Mouse (Mus musculus) brain, adult 2 months (tissue): ENCODE data around the gene Fam111a.
"Not testable (repeated sequence)": the region's sequence is repeated elsewhere in the genome, so short reads cannot be mapped to it uniquely, and the experiment has no call there.

Experiments
- DNase-seq: peaks from one replicate; pipeline ENCODE4 v3.0.0; 2011; ENCODE audit warnings: low read depth, low spot score

Fam111a gene

DNA sequence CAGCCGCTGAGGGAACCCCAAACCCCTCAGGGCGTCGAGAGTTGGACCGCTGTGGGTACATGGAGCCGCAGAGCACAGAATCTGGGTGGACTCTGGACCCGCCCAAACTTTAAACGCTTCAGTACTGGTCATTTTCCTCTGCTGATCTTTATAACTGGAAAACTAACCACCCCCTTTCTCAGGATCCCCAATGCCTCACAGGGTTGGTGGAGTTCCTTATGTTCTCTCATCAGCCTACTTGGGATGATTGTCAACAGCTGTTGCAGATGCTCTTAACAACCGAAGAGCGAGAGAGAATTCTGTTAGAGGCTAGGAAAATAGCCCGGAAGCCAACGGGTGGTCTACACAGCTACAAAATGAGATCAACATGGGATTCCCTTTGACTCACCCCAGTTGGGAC is at the start of gene Fam111a:
TSS of gene Fam111a (plus strand) at position 301 of the 400 bp plus-strand sequence.
- DNase-seq = not testable (repeated sequence)

DNA sequence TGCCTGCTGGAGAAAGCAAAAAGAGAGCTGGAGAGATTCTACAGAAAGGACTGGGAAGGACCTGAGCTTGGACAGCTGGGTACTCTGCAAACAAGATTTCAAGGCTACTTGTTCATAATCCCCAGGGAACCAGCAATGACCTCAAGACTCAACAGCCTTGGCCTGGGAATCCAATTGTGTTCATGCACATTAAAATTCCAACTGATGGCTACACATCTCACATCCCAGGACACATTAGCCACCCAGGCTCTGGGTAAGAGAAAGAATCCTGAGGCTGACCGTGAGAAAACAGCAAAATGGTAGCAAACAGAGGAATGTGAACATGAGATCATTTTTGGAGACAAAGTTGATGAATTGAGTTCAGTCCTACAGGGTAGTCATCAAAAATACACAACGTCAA is 49.3 kb upstream of the Fam111a start:
- DNase-seq = no peak

DNA sequence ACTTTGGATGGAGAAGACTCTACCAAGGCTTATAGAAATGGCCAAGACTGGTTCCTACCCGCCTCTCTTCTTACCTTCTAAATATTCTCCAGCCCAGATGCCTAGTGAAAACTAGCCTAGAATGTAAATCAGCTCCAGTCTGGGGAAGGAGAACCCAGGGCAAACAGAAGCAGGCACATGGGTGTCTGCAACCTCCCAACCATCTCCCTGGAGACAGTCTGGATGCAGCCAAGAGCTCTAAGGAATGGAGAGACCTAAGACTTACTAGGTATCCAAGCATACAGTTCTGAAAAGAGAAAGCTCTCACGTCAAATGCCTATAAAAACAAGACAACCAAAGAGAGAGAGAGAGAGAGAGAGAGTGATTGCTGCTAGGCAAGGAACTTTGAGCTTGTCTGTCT is 47.6 kb upstream of the Fam111a start:
- peak; percentile 53 for DNase-seq

DNA sequence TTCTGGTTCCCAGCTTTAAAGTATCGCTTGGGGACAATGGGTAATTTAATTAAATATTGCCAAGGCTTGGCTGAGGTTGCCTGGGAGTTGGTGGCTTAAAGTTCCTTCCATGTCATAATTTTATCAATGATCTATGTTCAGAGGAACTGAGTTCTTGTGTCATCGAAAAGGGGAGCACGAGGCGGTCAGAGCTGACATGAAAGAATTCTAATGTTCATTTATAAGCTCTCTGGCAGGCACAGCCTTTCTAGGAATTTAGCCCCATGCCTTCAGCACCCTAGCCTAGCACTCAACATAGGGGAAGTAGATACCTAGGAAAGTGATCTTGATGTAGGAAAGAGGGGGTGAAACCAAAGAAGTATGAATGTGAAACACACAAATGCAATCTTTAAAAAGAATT is 47.2 kb upstream of the Fam111a start:
- DNase-seq = no peak

DNA sequence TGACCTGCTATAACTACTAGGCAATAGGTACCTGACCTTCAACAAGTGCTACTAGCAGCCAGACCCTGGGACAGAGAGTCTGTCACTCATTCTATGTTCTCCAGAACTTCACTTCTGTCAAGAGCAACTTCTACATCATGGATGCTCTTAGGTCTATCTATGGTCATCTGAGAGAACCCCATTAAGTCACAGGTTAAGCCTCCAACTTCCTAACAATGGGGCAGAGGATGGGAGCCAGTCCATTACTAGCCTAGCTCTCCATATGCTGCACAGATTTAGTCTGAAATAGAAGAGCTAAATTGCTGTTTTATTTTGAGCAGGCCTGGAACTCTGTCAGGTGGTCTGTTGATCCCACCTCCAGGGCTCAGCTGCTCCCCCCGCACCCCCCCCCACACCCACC is 46.6 kb upstream of the Fam111a start:
- DNase-seq = no peak

DNA sequence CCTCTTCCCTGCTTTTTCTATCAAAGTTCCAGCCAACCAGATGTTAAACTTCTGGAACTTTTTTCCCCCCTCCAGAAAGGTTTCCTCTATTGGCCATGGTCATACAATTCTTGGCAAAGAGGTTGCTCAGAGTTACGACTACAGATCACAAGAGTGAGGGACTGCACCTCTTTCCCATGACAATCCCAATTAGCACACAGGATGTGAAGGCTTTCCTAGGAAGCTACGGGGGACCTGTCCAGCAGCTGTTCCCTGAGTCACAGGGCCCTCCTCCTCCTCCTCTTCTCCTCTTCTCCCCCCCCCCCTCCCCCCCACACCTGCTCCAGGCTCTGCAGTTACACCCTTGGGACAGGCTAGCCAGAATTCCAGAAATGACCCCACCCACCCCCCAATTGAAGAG is 46.1 kb upstream of the Fam111a start:
- no peak for DNase-seq

DNA sequence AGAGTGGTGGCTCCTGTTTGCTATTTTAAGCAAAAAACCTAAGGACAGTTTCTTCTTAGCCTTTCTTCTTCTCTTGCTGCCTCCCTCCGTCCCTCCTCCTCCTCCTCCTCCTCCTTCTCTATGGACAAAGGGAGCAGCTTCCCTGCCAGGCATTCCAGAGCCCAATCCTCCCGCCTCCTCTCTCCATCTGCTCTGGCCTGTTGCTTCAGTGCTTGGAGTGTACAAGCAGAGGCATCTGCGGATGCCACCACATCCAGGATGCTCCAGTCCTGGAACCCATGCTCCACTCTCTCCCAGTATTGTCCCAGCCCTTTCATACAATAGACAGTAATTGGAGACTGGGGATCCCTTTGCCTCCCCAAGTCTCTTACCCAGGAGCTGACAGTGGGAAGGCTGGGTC is 45.4 kb upstream of the Fam111a start:
- DNase-seq = peak; percentile 93

DNA sequence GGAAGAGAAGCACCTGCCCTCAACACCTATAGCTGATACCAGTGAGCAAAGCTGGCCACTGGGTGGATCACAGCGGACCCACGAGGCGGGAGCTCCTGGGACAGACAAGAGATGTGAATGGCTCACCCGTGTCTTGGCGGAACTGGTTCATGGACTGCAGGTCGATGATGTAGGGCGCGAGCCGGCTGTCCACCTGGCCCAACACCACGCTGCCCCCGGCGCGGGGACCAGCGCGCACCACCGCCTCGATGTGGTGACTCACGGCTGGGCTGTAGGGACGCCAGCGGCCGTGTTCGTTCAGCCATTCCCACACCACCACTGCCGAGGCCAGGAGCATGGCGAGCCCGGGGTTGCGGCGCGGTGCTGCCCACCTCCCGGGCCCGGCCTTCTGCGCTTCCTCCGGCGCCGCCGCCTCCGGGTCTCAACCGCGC is 44.6 kb upstream of the Fam111a start:
- DNase-seq = peak; percentile 64

DNA sequence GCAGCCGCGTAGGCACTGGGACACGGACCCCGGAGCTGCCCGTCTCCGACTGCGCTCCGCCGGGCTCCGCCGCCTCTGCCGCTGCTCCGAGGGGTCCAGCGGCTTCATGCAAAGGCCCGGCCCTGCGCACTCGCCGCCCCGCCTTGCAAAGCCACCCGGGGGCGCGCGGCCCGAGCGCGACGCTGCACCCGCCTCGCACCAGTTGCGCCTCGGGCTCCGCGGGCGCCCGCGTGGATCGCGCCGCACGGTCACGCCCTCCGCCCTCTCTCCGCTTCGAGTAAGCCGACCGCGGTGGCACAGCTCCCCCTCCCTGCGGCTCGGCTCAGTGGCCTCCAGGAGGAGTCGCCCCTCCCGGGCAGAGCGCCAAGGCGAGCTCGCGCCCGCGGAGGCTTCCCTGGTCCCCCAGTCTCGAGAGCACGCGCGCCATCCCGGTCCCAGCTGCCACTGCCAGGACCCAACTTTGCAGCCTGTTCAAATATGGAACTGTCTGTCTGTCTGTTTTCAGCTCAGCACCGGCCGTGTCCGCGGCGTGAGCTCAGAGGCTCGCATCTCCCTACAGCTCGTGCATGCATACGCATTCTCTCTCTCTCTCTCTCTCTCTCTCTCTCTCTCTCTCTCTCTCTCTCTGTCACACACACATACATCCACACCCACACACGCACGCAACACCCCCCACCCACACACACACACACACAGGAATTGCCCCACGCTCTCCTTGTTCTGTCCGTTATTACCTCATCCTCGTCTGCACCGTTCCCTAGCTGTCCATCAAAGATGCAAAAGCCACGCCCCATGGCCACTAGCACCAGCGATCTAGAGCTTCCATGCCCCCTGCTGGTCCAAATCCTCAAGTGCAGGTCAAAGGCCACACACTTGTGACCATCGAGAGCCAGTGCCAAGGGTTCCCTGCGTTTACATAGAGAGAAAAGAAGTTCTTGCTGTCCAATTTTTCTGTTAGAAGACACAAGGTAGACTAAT is 43.9 kb upstream of the Fam111a start, which contains the start of gene Dtx4:
TSS of gene Dtx4 (minus strand) at position 85 of the 978 bp plus-strand sequence.
- DNase-seq = peak; percentile 97

DNA sequence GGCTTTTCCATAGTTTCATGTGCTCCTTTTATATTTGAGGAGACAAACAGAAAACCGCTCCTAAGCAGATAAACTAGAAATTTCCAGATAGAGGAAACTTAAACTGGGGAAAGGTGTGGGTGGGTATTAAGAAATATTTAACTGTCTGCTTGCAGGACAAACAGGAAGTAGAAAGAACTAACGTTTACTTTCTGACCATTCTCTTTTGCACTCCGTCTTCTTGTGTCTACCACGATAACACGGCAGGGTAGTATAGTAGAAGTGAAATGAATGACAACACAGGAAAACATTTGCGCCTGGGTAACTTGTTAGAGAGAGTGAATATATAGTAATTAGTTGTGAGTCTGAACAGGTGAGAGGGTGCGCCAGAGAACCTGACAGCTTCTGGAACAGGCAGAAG is 42.8 kb upstream of the Fam111a start:
- DNase-seq = no peak

DNA sequence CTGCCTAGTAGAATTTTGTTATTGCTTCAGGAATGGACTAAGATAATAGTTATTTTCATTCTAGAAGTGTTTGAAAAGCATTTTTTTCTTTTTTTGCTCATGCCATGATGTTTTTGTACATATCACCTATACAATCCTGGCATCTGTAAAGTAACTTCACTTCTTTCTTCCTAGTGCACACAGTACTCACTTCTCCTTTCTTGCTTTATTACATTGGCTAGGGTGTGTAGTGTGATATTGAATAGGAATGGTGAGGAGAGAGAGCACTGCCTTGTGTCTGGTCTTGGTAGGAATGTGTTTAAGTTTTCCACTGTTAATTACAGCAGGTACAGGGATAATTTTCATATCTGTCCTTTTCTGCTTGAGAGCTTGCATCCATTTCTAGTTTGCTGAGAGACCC is 30.9 kb upstream of the Fam111a start:
- DNase-seq = no peak

DNA sequence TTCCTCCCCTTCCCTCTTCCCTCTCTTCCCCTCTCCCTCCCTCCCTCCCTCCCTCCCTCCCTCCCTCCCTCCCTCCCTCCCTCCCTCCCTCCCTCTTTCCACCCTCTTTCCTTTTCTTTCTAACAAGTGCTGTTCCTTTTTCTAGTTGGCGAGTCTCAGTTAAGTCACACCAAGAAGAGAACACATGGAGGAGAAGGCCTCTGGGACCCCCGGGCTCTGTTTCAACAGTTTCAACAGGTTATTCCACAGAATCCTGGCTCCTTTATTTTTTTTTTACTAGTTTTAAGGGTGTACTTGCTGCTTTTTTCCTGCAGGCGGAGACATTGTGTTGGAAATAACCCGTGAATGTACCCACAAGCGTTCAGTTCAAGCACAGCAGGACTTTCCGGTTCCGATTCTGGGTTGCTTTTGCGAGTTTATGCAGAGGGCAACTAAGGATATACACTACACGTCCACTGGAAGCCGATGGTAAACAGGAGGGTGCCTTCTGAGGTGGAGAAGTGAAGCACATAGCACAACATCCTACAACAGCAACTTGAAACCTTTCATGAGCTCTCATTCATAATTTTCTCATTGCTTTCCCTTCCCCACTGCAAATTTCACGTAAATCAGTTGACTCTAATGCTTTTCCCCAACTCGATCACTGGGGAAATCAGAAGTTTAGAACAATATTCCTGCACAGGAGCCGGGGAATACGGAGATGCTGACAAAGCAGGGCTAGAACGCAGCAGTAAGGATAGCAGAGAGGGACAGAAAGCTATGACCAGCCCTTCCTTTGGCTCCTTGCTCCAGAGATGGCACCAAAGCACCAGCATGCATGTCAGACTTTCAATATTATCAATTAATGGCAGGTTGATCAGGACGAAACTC is 27.6 kb upstream of the Fam111a start:
- peak; percentile 85 for DNase-seq

DNA sequence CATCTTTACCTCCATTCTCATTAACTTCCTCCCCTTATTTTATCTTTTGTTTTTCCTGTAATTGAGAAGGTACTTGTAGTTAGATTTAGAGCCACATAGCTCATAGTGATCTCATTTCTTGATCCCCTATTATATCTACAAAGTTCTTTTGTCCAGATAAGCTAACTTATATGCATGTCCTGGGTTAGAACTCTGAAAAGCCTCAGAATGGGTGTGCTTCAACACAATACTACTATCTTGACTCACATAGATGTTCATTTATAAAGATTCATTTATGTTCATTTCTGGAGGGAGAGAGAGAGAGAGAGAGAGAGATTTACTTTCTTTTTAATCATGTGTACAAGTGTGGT is 27.0 kb upstream of the Fam111a start:
- DNase-seq = no peak

DNA sequence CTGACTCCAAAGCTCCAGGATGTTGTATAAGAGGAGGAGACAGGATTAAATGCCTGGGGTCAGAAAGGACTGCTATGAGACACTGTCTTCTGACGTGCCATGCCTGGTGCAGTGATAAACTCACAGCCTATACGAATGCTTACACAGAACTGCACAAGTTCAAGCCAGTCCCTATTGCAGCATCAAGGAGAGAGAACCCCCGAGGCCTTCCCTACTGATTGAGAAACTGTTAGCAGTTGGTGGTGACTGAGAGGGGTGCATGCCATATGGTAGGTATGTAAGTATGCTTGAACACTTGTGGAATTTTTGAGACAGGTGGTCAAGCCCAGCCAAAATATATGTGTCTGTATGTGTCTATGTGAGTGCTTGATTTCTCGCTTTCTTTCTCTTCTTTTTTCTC is 22.2 kb upstream of the Fam111a start:
- no peak for DNase-seq

DNA sequence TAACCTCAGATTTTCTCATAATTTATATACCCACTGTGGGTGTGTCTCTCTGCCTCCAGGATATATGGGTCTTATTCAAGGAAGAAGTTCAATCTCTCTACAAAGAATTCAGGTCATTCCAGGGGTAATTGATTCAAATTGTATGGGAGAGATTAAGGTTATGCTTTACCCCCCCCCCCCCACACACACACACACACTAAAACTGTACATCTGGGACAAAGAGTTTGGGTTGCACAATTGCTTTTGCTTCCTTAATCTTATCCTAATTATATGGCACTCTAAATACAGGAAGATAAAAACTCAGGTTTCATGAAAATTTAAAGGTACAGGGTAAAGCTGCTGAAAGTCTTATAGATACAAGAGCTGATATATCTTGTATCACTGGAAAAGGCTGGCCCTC is 8.4 kb upstream of the Fam111a start:
- DNase-seq = no peak

DNA sequence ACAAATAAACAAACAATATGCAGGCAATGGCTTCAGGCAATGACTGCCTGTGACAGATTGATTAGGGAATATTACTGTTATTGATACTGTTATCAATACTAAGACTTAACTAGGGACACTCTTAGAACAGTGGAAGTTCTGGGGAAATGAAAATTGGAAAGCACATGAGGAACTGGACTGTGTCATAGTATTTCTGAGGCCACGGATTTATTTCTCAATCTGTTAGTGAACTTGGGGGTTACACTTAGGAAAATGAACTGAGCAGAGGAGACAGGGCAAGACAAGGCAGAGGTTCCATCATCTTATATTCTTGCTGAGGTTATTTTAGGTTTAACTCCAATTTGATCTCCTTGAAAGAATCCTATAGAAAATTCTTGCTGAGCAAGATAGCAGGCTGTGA is 5.6 kb upstream of the Fam111a start:
- no peak for DNase-seq

DNA sequence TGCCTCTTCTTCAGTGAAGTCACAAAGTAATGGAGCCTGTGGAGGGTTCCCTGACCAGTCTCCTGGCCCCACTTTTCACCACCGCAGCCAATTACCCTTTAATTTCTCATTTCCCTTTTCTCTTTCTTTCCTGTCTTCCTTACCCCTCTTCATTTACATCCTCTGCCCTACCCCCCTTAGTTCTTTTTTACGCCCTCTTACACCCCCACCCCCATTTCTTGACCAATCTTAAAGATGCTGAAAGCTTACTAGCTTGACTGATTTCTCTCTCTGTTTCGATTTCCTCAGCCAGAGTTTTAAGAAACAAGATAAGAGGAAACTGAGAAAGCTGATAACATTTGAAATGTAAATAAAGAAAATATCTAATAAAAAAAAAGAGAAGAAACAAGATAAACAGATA is 4.8 kb upstream of the Fam111a start:
- DNase-seq = no peak

DNA sequence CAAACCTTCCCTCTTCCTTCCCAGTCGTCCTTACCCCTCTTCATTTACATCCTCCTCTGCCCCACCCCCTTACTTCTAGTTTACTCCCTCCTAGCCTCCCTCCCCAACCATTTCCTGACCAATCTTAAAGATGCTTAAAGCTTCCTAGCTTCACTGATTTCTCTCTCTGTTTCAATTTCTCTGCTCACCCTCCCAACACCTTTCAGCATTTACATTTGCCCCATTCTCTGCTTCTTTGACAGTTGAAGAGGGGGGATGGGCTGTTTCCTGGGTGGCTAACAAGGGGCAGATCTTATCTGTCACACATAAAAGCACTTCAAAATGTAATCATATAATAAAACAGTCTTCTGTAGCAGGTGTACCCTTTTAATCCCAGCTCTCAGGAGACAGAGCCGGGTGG is 3.9 kb upstream of the Fam111a start:
- DNase-seq = no peak

DNA sequence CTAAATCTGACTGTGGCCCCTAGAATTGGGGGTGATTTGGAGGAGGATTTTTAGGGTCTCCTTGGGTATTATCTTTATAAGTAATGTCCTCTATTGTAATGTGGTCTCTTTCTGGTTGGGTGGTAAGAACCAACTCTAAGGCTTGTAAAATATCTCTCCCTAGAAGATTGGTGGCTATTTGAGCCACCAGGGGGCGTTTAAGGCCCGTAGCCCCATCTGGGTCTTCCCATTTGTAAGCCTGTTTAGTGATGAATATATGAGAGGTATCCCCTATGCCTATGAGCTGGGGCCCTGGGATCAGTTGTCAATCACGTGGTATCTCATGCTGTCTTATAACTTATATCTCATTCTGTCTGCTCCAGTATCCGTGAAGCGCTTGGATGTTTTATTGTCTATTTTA is 3.6 kb downstream of the Fam111a start:
- DNase-seq = peak; percentile 5

DNA sequence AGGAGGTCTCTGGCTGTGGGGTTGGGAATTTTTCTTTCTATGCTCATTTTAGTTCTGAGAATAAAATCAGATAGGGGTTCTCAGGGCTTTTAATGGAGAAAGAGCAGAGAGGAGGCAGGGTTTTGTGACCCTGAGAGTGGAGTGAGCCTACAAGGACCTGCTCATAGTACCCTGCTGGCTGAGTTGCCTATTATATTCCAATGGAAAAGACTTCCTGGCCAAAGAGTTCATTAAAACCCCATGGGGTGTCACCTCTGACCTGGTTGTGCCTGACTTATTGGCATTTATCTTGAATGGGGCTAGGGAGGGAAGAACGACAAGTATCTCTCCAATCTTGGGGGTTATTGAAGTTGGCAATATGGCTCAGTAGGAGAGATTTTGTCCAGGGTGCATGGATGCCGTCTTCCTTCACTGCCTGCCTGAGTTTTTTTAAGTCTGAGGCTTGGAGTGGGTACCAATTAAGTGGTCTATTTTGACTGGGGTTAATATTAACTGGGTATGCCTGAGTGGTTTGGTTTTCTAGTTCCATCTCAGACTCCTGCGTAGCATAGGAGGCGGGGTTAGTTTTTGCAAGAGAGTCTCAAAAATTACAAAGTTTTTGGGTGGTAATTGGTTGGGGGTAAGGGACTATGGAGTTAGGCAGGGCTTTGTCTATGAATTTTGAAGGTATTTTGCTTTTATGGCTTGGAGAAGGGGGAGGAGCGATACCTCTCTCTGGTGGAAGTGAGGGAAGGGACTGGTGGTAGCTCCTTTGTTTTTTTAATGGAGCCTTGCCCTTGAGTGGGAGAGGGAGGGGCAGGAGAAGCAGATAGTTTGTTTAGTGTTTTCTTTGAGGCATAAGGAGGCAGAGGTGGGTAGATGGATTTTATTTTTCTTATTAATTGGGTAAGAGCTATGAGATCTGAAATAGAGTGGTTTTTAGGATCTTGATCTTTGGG is 4.7 kb downstream of the Fam111a start:
- DNase-seq = no peak

DNA sequence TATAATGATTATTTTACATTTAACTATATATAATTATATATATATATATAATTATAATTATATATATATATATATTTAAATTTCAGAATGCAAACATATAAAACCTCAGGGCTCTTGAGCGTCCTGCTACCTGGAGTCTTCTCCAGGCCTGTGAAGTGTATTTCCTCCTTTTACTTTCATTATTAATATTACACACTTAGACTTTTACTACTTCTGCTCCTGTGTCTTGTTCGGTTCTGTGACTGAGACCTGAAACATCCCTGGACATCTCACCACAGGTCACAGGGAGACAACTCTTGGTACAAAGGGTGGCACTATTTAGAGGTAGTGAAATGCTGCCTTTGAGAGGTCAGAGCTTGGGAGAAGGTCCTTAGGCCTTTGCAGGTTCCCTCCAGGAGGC is 10.8 kb downstream of the Fam111a start:
- no peak for DNase-seq
